ENCODE assay signal across 8 mouse cellular contexts in genomic region chr19:10604534-10604933, GRCm38 (mm10). TPM values are rescaled to one million over a fixed set of nuclear protein-coding genes. Genes with fewer than 3 reads are reported as not detected.
DNase-seq lines count a peak whose midpoint lies in the region; ATAC-seq and TF ChIP-seq lines count a peak whose summit lies in the region.

No protein-coding gene starts in this region.

- H3K4me3 ChIP-seq in lung, embryonic 15.5 days, result peak overlapping the region; percentile 98
- no peak overlapping the region for H3K4me3 ChIP-seq in lung, adult 2 months (replicated peaks; ENCODE audit: extremely low read depth, low read depth, low read length)
- H3K4me3 ChIP-seq in embryonic facial prominence, embryonic 10.5 days, result peak overlapping the region; percentile 89
- peak overlapping the region; percentile 98 for H3K4me3 ChIP-seq in intestine, embryonic 14.5 days (ENCODE audit: low read depth, low read length)
- peak overlapping the region; percentile 77 for H3K4me3 ChIP-seq in neural tube, embryonic 14.5 days (ENCODE audit: low read depth, low read length)

- 31% methylated on average over 3 of the region's 3 CpGs for WGBS in lung, embryonic 15.5 days
- 38% methylated on average over 3 of the region's 3 CpGs for WGBS in lung, adult 2 months
- WGBS in embryonic facial prominence, embryonic 10.5 days, result 63% methylated on average over 3 of the region's 3 CpGs
- WGBS in intestine, embryonic 14.5 days, result 38% methylated on average over 3 of the region's 3 CpGs
- 57% methylated on average over 3 of the region's 3 CpGs for WGBS in neural tube, embryonic 14.5 days

- peaks cover 18% of the 10 kb centered on the region for H3K36me3 ChIP-seq in lung, embryonic 15.5 days
- H3K36me3 ChIP-seq in embryonic facial prominence, embryonic 10.5 days (replicated peaks), result peaks cover 41% of the 10 kb centered on the region
- H3K36me3 ChIP-seq in intestine, embryonic 14.5 days (ENCODE audit: control insufficient read depth, insufficient read depth, low read length), result peaks cover 24% of the 10 kb centered on the region
- peaks cover 19% of the 10 kb centered on the region for H3K36me3 ChIP-seq in neural tube, embryonic 14.5 days (ENCODE audit: control insufficient read depth, insufficient read depth, low read length)

- no peak for TF ChIP-seq POLR2A in lung, adult 2 months (IDR thresholded peaks at IDR 0.05; ENCODE audit: borderline replicate concordance, extremely low read depth, low read depth, low read length)

- no peak for ATAC-seq in lung, embryonic 15.5 days (ENCODE audit: borderline replicate concordance, extremely low read depth, low FRiP score, low TSS enrichment)
- no peak for ATAC-seq in intestine, embryonic 14.5 days (replicated peaks; ENCODE audit: low FRiP score, low TSS enrichment, low read depth)
- no peak for ATAC-seq in neural tube, embryonic 14.5 days (ENCODE audit: low read depth)

- TF ChIP-seq CTCF in lung, adult 2 months (IDR thresholded peaks at IDR 0.05; ENCODE audit: insufficient read depth, low read length), result no peak

- H3K9ac ChIP-seq in lung, embryonic 15.5 days, result peak overlapping the region; percentile 95
- peak overlapping the region; percentile 53 for H3K9ac ChIP-seq in intestine, embryonic 14.5 days (ENCODE audit: low read length)
- peak overlapping the region; percentile 66 for H3K9ac ChIP-seq in neural tube, embryonic 14.5 days (replicated peaks; ENCODE audit: low read depth, low read length)

- peak overlapping the region; percentile 78 for H3K4me2 ChIP-seq in lung, embryonic 15.5 days
- peak overlapping the region; percentile 69 for H3K4me2 ChIP-seq in intestine, embryonic 14.5 days (ENCODE audit: low read length)
- H3K4me2 ChIP-seq in neural tube, embryonic 14.5 days (ENCODE audit: low read depth, low read length), result peak overlapping the region; percentile 80

- DNase-seq in lung, adult 2 months, result no peak
- no peak for DNase-seq in embryonic facial prominence, embryonic 10.5 days (ENCODE audit: low spot score)
- no peak for DNase-seq in intestine, embryonic 14.5 days (ENCODE audit: low spot score)
- no peak for DNase-seq in thymus, adult 18-20 months
- DNase-seq in kidney, postnatal 10 days, result no peak
- DNase-seq in gastrocnemius, postnatal 4 days (ENCODE audit: low spot score in 2 of 2), result no peak

- H3K27me3 ChIP-seq in lung, embryonic 15.5 days, result no peaks in the 10 kb centered on the region
- no peaks in the 10 kb centered on the region for H3K27me3 ChIP-seq in embryonic facial prominence, embryonic 10.5 days (replicated peaks; ENCODE audit: low read depth, poor library complexity, severe bottlenecking)
- no peaks in the 10 kb centered on the region for H3K27me3 ChIP-seq in intestine, embryonic 14.5 days (replicated peaks; ENCODE audit: control insufficient read depth, insufficient read depth, low read length)
- H3K27me3 ChIP-seq in neural tube, embryonic 14.5 days (ENCODE audit: control insufficient read depth, insufficient read depth, low read length), result no peaks in the 10 kb centered on the region

- peaks cover 45% of the 10 kb centered on the region for H3K4me1 ChIP-seq in lung, embryonic 15.5 days
- H3K4me1 ChIP-seq in lung, adult 2 months (ENCODE audit: control insufficient read depth, insufficient read depth, low read length), result peaks cover 10% of the 10 kb centered on the region
- H3K4me1 ChIP-seq in embryonic facial prominence, embryonic 10.5 days, result peaks cover 44% of the 10 kb centered on the region
- H3K4me1 ChIP-seq in intestine, embryonic 14.5 days (replicated peaks; ENCODE audit: control insufficient read depth, insufficient read depth, low read length), result peaks cover 26% of the 10 kb centered on the region
- H3K4me1 ChIP-seq in neural tube, embryonic 14.5 days (ENCODE audit: control insufficient read depth, insufficient read depth, low read length), result peaks cover 29% of the 10 kb centered on the region

- H3K27ac ChIP-seq in lung, embryonic 15.5 days, result peak overlapping the region; percentile 94
- peak overlapping the region; percentile 91 for H3K27ac ChIP-seq in embryonic facial prominence, embryonic 10.5 days (replicated peaks)
- peak overlapping the region; percentile 92 for H3K27ac ChIP-seq in intestine, embryonic 14.5 days (ENCODE audit: low read depth)
- peak overlapping the region; percentile 94 for H3K27ac ChIP-seq in neural tube, embryonic 14.5 days (ENCODE audit: low read depth, low read length)

- H3K9me3 ChIP-seq in lung, embryonic 15.5 days, result no peaks in the 10 kb centered on the region
- H3K9me3 ChIP-seq in embryonic facial prominence, embryonic 10.5 days, result no peaks in the 10 kb centered on the region
- no peaks in the 10 kb centered on the region for H3K9me3 ChIP-seq in intestine, embryonic 14.5 days (ENCODE audit: control insufficient read depth, low read length)
- no peaks in the 10 kb centered on the region for H3K9me3 ChIP-seq in neural tube, embryonic 14.5 days (ENCODE audit: control insufficient read depth, low read length)

RNA-seq across cellular contexts. Expression of gene Ddb1, which starts 0.6 kb away (rescaled TPM):
- polyA plus RNA-seq in lung, embryonic 15.5 days (2015; fragmentation: Nextera tagmentation; extraction: Ambion mirVana), result 369 and 379 TPM in 2 replicates
- 83.7 and 127 TPM in 2 replicates for polyA plus RNA-seq in lung, adult 2 months (2012; rRNA removed)
- polyA plus RNA-seq in embryonic facial prominence, embryonic 10.5 days (2016; fragmentation: Nextera tagmentation; extraction: Ambion mirVana), result 483 and 491 TPM in 2 replicates
- polyA plus RNA-seq in intestine, embryonic 14.5 days (2014; fragmentation: Nextera tagmentation; extraction: Ambion mirVana), result 324 and 358 TPM in 2 replicates
- polyA plus RNA-seq in neural tube, embryonic 14.5 days (2014; fragmentation: Nextera tagmentation; extraction: Ambion mirVana), result 176 and 245 TPM in 2 replicates
- 100 to 1,000 TPM; 338 to 352 TPM for total RNA-seq in gastrocnemius, postnatal 4 days (2021)

RNA-seq across cellular contexts. Expression of gene Tkfc, which starts 0.9 kb away (rescaled TPM):
- 16.1 and 16.2 TPM in 2 replicates for polyA plus RNA-seq in lung, embryonic 15.5 days (2015; fragmentation: Nextera tagmentation; extraction: Ambion mirVana)
- 8.0 and 9.8 TPM in 2 replicates for polyA plus RNA-seq in lung, adult 2 months (2012; rRNA removed)
- 22.1 and 22.4 TPM in 2 replicates for polyA plus RNA-seq in embryonic facial prominence, embryonic 10.5 days (2016; fragmentation: Nextera tagmentation; extraction: Ambion mirVana)
- polyA plus RNA-seq in intestine, embryonic 14.5 days (2014; fragmentation: Nextera tagmentation; extraction: Ambion mirVana), result 18.3 and 22.3 TPM in 2 replicates
- 29.4 and 30.5 TPM in 2 replicates for polyA plus RNA-seq in neural tube, embryonic 14.5 days (2014; fragmentation: Nextera tagmentation; extraction: Ambion mirVana)
- total RNA-seq in gastrocnemius, postnatal 4 days (2021), result 10 to 100 TPM; 13.3 to 14.0 TPM

RNA-seq across cellular contexts. Expression of gene Tmem138, which starts 27.4 kb away (rescaled TPM):
- 39.4 and 40.3 TPM in 2 replicates for polyA plus RNA-seq in lung, embryonic 15.5 days (2015; fragmentation: Nextera tagmentation; extraction: Ambion mirVana)
- polyA plus RNA-seq in lung, adult 2 months (2012; rRNA removed), result 8.5 and 11.1 TPM in 2 replicates
- 51.1 and 52.6 TPM in 2 replicates for polyA plus RNA-seq in embryonic facial prominence, embryonic 10.5 days (2016; fragmentation: Nextera tagmentation; extraction: Ambion mirVana)
- 35.9 and 38.5 TPM in 2 replicates for polyA plus RNA-seq in intestine, embryonic 14.5 days (2014; fragmentation: Nextera tagmentation; extraction: Ambion mirVana)
- polyA plus RNA-seq in neural tube, embryonic 14.5 days (2014; fragmentation: Nextera tagmentation; extraction: Ambion mirVana), result 34.9 and 40.8 TPM in 2 replicates
- 1 to 10 TPM; 5.2 TPM for total RNA-seq in gastrocnemius, postnatal 4 days (2021)

RNA-seq across cellular contexts. Expression of gene Cyb561a3, which starts 27.6 kb away (rescaled TPM):
- polyA plus RNA-seq in lung, embryonic 15.5 days (2015; fragmentation: Nextera tagmentation; extraction: Ambion mirVana), result 20.4 and 21.7 TPM in 2 replicates
- polyA plus RNA-seq in lung, adult 2 months (2012; rRNA removed), result 88.4 and 113 TPM in 2 replicates
- polyA plus RNA-seq in embryonic facial prominence, embryonic 10.5 days (2016; fragmentation: Nextera tagmentation; extraction: Ambion mirVana), result 12.8 and 13.9 TPM in 2 replicates
- 18.0 and 19.4 TPM in 2 replicates for polyA plus RNA-seq in intestine, embryonic 14.5 days (2014; fragmentation: Nextera tagmentation; extraction: Ambion mirVana)
- 22.3 and 22.9 TPM in 2 replicates for polyA plus RNA-seq in neural tube, embryonic 14.5 days (2014; fragmentation: Nextera tagmentation; extraction: Ambion mirVana)
- 1 to 10 TPM; 6.5 to 8.3 TPM for total RNA-seq in gastrocnemius, postnatal 4 days (2021)

RNA-seq across cellular contexts. Expression of gene Vwce, which starts 29.5 kb away (rescaled TPM):
- 0.52 and 1.3 TPM in 2 replicates for polyA plus RNA-seq in lung, embryonic 15.5 days (2015; fragmentation: Nextera tagmentation; extraction: Ambion mirVana)
- 0.14 and 0.16 TPM in 2 replicates for polyA plus RNA-seq in lung, adult 2 months (2012; rRNA removed)
- polyA plus RNA-seq in embryonic facial prominence, embryonic 10.5 days (2016; fragmentation: Nextera tagmentation; extraction: Ambion mirVana), result 1.8 and 2.0 TPM in 2 replicates
- polyA plus RNA-seq in intestine, embryonic 14.5 days (2014; fragmentation: Nextera tagmentation; extraction: Ambion mirVana), result 1.5 and 2.8 TPM in 2 replicates
- polyA plus RNA-seq in neural tube, embryonic 14.5 days (2014; fragmentation: Nextera tagmentation; extraction: Ambion mirVana), result 1.2 and 1.7 TPM in 2 replicates
- total RNA-seq in gastrocnemius, postnatal 4 days (2021), result under 1 TPM; 0.41 to 0.66 TPM
